Mouse (Mus musculus): ENCODE data around the gene Asgr2. TPM values are rescaled to one million over a fixed set of nuclear protein-coding genes. Genes with fewer than 3 reads are reported as not detected.

Asgr2 gene
- polyA plus RNA-seq (2014; fragmentation: Illumina TruSeq; extraction: RNeasy Lipid Tissue Mini Kit (QIAGEN cat#74804); ENCODE audit: low read depth, low replicate concordance): not detected

GRCm38 (mm10) chr11:70091986-70092783, at the start of gene Asgr2:
TSS of gene Asgr2 (plus strand) at chr11:70092644.

GRCm38 (mm10) chr11:70053898-70054570, 38.4 kb upstream of the Asgr2 start, which contains the start of gene Asgr1:
TSS of gene Asgr1 (plus strand) at chr11:70054085.

GRCm38 (mm10) chr11:70129926-70130379, 37.5 kb downstream of the Asgr2 start, which contains the start of gene Mgl2:
TSS of gene Mgl2 (plus strand) at chr11:70130329.

Other genes with a start within 250 kb of the Asgr2 start
- gene Plscr3, start 246.3 kb upstream of the Asgr2 start, polyA plus RNA-seq (2014; fragmentation: Illumina TruSeq; extraction: RNeasy Lipid Tissue Mini Kit (QIAGEN cat#74804); ENCODE audit: low read depth, low replicate concordance): 1.6 TPM
- not detected for gene Tnk1, start 233.9 kb upstream of the Asgr2 start, polyA plus RNA-seq (2014; fragmentation: Illumina TruSeq; extraction: RNeasy Lipid Tissue Mini Kit (QIAGEN cat#74804); ENCODE audit: low read depth, low replicate concordance)
- gene Tmem95, start 214.6 kb upstream of the Asgr2 start, polyA plus RNA-seq (2014; fragmentation: Illumina TruSeq; extraction: RNeasy Lipid Tissue Mini Kit (QIAGEN cat#74804); ENCODE audit: low read depth, low replicate concordance): not detected
- gene Kctd11, start 211.2 kb upstream of the Asgr2 start, polyA plus RNA-seq (2014; fragmentation: Illumina TruSeq; extraction: RNeasy Lipid Tissue Mini Kit (QIAGEN cat#74804); ENCODE audit: low read depth, low replicate concordance): 2.4 TPM
- not detected for gene Acap1, start 197.1 kb upstream of the Asgr2 start, polyA plus RNA-seq (2014; fragmentation: Illumina TruSeq; extraction: RNeasy Lipid Tissue Mini Kit (QIAGEN cat#74804); ENCODE audit: low read depth, low replicate concordance)
- gene 2810408A11Rik, start 191.7 kb upstream of the Asgr2 start, polyA plus RNA-seq (2014; fragmentation: Illumina TruSeq; extraction: RNeasy Lipid Tissue Mini Kit (QIAGEN cat#74804); ENCODE audit: low read depth, low replicate concordance): not detected
- 3.1 TPM for gene Neurl4, start 191.6 kb upstream of the Asgr2 start, polyA plus RNA-seq (2014; fragmentation: Illumina TruSeq; extraction: RNeasy Lipid Tissue Mini Kit (QIAGEN cat#74804); ENCODE audit: low read depth, low replicate concordance)
- gene Gps2, start 178.8 kb upstream of the Asgr2 start, polyA plus RNA-seq (2014; fragmentation: Illumina TruSeq; extraction: RNeasy Lipid Tissue Mini Kit (QIAGEN cat#74804); ENCODE audit: low read depth, low replicate concordance): 22.9 TPM
- 242 TPM for gene Eif5a, start 170.7 kb upstream of the Asgr2 start, polyA plus RNA-seq (2014; fragmentation: Illumina TruSeq; extraction: RNeasy Lipid Tissue Mini Kit (QIAGEN cat#74804); ENCODE audit: low read depth, low replicate concordance)
- gene Ybx2, start 156.8 kb upstream of the Asgr2 start, polyA plus RNA-seq (2014; fragmentation: Illumina TruSeq; extraction: RNeasy Lipid Tissue Mini Kit (QIAGEN cat#74804); ENCODE audit: low read depth, low replicate concordance): 1.4 TPM
- gene Slc2a4, start 144.5 kb upstream of the Asgr2 start, polyA plus RNA-seq (2014; fragmentation: Illumina TruSeq; extraction: RNeasy Lipid Tissue Mini Kit (QIAGEN cat#74804); ENCODE audit: low read depth, low replicate concordance): 2.4 TPM
- gene Cldn7, start 127.9 kb upstream of the Asgr2 start, polyA plus RNA-seq (2014; fragmentation: Illumina TruSeq; extraction: RNeasy Lipid Tissue Mini Kit (QIAGEN cat#74804); ENCODE audit: low read depth, low replicate concordance): not detected
- 46.8 TPM for gene Ctdnep1, start 111.5 kb upstream of the Asgr2 start, polyA plus RNA-seq (2014; fragmentation: Illumina TruSeq; extraction: RNeasy Lipid Tissue Mini Kit (QIAGEN cat#74804); ENCODE audit: low read depth, low replicate concordance)
- 17.4 TPM for gene Elp5, start 110.1 kb upstream of the Asgr2 start, polyA plus RNA-seq (2014; fragmentation: Illumina TruSeq; extraction: RNeasy Lipid Tissue Mini Kit (QIAGEN cat#74804); ENCODE audit: low read depth, low replicate concordance)
- gene Gabarap, start 101.5 kb upstream of the Asgr2 start, polyA plus RNA-seq (2014; fragmentation: Illumina TruSeq; extraction: RNeasy Lipid Tissue Mini Kit (QIAGEN cat#74804); ENCODE audit: low read depth, low replicate concordance): 525 TPM
- 20.2 TPM for gene Phf23, start 96.9 kb upstream of the Asgr2 start, polyA plus RNA-seq (2014; fragmentation: Illumina TruSeq; extraction: RNeasy Lipid Tissue Mini Kit (QIAGEN cat#74804); ENCODE audit: low read depth, low replicate concordance)
- gene Dvl2, start 92.0 kb upstream of the Asgr2 start, polyA plus RNA-seq (2014; fragmentation: Illumina TruSeq; extraction: RNeasy Lipid Tissue Mini Kit (QIAGEN cat#74804); ENCODE audit: low read depth, low replicate concordance): 0.76 TPM
- gene Acadvl, start 77.2 kb upstream of the Asgr2 start, polyA plus RNA-seq (2014; fragmentation: Illumina TruSeq; extraction: RNeasy Lipid Tissue Mini Kit (QIAGEN cat#74804); ENCODE audit: low read depth, low replicate concordance): 27.3 TPM
- 1.6 TPM for gene Dlg4, start 75.7 kb upstream of the Asgr2 start, polyA plus RNA-seq (2014; fragmentation: Illumina TruSeq; extraction: RNeasy Lipid Tissue Mini Kit (QIAGEN cat#74804); ENCODE audit: low read depth, low replicate concordance)
- not detected for gene Asgr1, start 38.6 kb upstream of the Asgr2 start, polyA plus RNA-seq (2014; fragmentation: Illumina TruSeq; extraction: RNeasy Lipid Tissue Mini Kit (QIAGEN cat#74804); ENCODE audit: low read depth, low replicate concordance)
- 2.5 TPM for gene Mgl2, start 37.7 kb downstream of the Asgr2 start, polyA plus RNA-seq (2014; fragmentation: Illumina TruSeq; extraction: RNeasy Lipid Tissue Mini Kit (QIAGEN cat#74804); ENCODE audit: low read depth, low replicate concordance)
- gene Clec10a, start 63.6 kb downstream of the Asgr2 start, polyA plus RNA-seq (2014; fragmentation: Illumina TruSeq; extraction: RNeasy Lipid Tissue Mini Kit (QIAGEN cat#74804); ENCODE audit: low read depth, low replicate concordance): not detected
- gene Slc16a11, start 120.1 kb downstream of the Asgr2 start, polyA plus RNA-seq (2014; fragmentation: Illumina TruSeq; extraction: RNeasy Lipid Tissue Mini Kit (QIAGEN cat#74804); ENCODE audit: low read depth, low replicate concordance): not detected
- 2.2 TPM for gene Slc16a13, start 128.4 kb downstream of the Asgr2 start, polyA plus RNA-seq (2014; fragmentation: Illumina TruSeq; extraction: RNeasy Lipid Tissue Mini Kit (QIAGEN cat#74804); ENCODE audit: low read depth, low replicate concordance)
- gene Bcl6b, start 137.2 kb downstream of the Asgr2 start, polyA plus RNA-seq (2014; fragmentation: Illumina TruSeq; extraction: RNeasy Lipid Tissue Mini Kit (QIAGEN cat#74804); ENCODE audit: low read depth, low replicate concordance): 13.0 TPM
- 2.4 TPM for gene 0610010K14Rik, start 145.3 kb downstream of the Asgr2 start, polyA plus RNA-seq (2014; fragmentation: Illumina TruSeq; extraction: RNeasy Lipid Tissue Mini Kit (QIAGEN cat#74804); ENCODE audit: low read depth, low replicate concordance)
- 1.9 TPM for gene Gm21988, start 147.2 kb downstream of the Asgr2 start, polyA plus RNA-seq (2014; fragmentation: Illumina TruSeq; extraction: RNeasy Lipid Tissue Mini Kit (QIAGEN cat#74804); ENCODE audit: low read depth, low replicate concordance)
- gene Rnasek, start 147.2 kb downstream of the Asgr2 start, polyA plus RNA-seq (2014; fragmentation: Illumina TruSeq; extraction: RNeasy Lipid Tissue Mini Kit (QIAGEN cat#74804); ENCODE audit: low read depth, low replicate concordance): 48.7 TPM
- gene Alox12, start 162.7 kb downstream of the Asgr2 start, polyA plus RNA-seq (2014; fragmentation: Illumina TruSeq; extraction: RNeasy Lipid Tissue Mini Kit (QIAGEN cat#74804); ENCODE audit: low read depth, low replicate concordance): 0.87 TPM
- not detected for gene Alox12e, start 230.0 kb downstream of the Asgr2 start, polyA plus RNA-seq (2014; fragmentation: Illumina TruSeq; extraction: RNeasy Lipid Tissue Mini Kit (QIAGEN cat#74804); ENCODE audit: low read depth, low replicate concordance)

All from adrenal gland, adult 10 weeks (tissue).